Mouse (Mus musculus): Measurements from ENCODE around the gene Dio2. TPM values are rescaled to one million over a fixed set of nuclear protein-coding genes. Genes with fewer than 3 reads are reported as not detected.

The Dio2 gene
- polyA plus RNA-seq, 1 experiment from 2014 or later, result 1.1 TPM

DNA sequence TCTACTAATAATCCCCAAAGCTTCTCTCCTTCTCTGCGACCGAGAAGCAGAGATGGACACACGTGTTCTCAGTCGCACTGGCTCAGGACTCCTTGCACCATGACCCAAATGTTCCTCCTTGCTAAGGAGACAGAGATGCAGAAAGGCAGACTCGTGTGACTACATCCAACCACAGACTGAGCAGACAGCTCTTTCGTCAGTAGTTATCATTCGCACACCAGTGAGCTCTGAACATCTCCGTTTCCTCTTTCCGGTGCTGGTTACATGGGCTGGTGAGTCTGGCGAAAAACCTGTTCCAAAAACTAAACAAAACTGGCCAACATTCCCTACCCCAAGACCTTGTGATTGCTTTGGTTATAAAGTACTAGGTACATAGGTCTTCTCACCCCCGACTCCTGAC, 13.6 kb downstream of the Dio2 start:
- Histone ChIP-seq H3K4me2 (no peak overlapping the region), H3K36me3 (no peaks in the 10 kb centered on the region), H3K4me3 (no peak overlapping the region), H3K9ac (no peak overlapping the region), H3K9me3 (replicated peaks) (no peaks in the 10 kb centered on the region), H3K27ac (no peak overlapping the region), H3K27me3 (no peaks in the 10 kb centered on the region), H3K4me1 (replicated peaks) (no peaks in the 10 kb centered on the region)
- no peak for ATAC-seq (replicated peaks; ENCODE audit: insufficient number of reproducible peaks, insufficient read depth, low FRiP score, low read depth)
- WGBS, result 82% methylated on average over 11 of the region's 11 CpGs

GRCm38 (mm10) chr12:90694135-90694534, 44.1 kb downstream of the Dio2 start:
- Histone ChIP-seq H3K9ac (no peak overlapping the region), H3K9me3 (replicated peaks) (no peaks in the 10 kb centered on the region), H3K27ac (no peak overlapping the region), H3K4me3 (no peak overlapping the region), H3K4me2 (no peak overlapping the region), H3K27me3 (no peaks in the 10 kb centered on the region), H3K36me3 (no peaks in the 10 kb centered on the region), H3K4me1 (replicated peaks) (no peaks in the 10 kb centered on the region)
- no peak for ATAC-seq (replicated peaks; ENCODE audit: insufficient number of reproducible peaks, insufficient read depth, low FRiP score, low read depth)
- 67% methylated on average over 2 of the region's 2 CpGs for WGBS

All from heart, embryonic 15.5 days (tissue).